Comparison of ENCODE assay signal across 9 mouse cellular contexts in genomic region chr17:36997033-36997735, GRCm38 (mm10). TPM values are rescaled to one million over a fixed set of nuclear protein-coding genes. Genes with fewer than 3 reads are reported as not detected.
DNase-seq lines count a peak whose midpoint lies in the region; ATAC-seq lines count a peak whose summit lies in the region.
"Had no signal": no experiment of that assay in that cellular context is flagged by ENCODE, and none has a peak within 500 bp of the region (broad histone marks: within the 10 kb centered on the region; RNA-seq: fewer than 3 reads in every experiment).

No protein-coding gene starts in this region.

- DNase-seq in ES-CJ7 (ENCODE audit: low read depth, low spot score): peak; percentile 98
- peak; percentile 88 for DNase-seq in adrenal gland, postnatal 14 days
- peak; percentile 85 for DNase-seq in embryonic facial prominence, embryonic 10.5 days (ENCODE audit: low spot score)
- DNase-seq in heart, postnatal 4 days: peak; percentile 86
- peak; percentile 81 to 85 for DNase-seq in layer of hippocampus, postnatal 10 days (ENCODE audit: low spot score in 2 of 2)
- DNase-seq in spleen, postnatal 10 days (ENCODE audit: low spot score in 2 of 2): peak; percentile 37 to 78

- H3K4me1 ChIP-seq in embryonic facial prominence, embryonic 10.5 days: peaks cover 7% of the 10 kb centered on the region
- H3K4me1 ChIP-seq: limb, embryonic 15.5 days had no signal

- no peak overlapping the region for H3K27ac ChIP-seq in embryonic facial prominence, embryonic 10.5 days (replicated peaks)
- H3K27ac ChIP-seq: limb, embryonic 15.5 days had no signal

- no peaks in the 10 kb centered on the region for H3K9me3 ChIP-seq in embryonic facial prominence, embryonic 10.5 days
- H3K9me3 ChIP-seq: limb, embryonic 15.5 days had no signal

- 24% methylated on average over 7 of the region's 7 CpGs for WGBS in embryonic facial prominence, embryonic 10.5 days

- no peaks in the 10 kb centered on the region for H3K27me3 ChIP-seq in embryonic facial prominence, embryonic 10.5 days (replicated peaks; ENCODE audit: low read depth, poor library complexity, severe bottlenecking)
- H3K27me3 ChIP-seq: limb, embryonic 15.5 days had no signal

- no peaks in the 10 kb centered on the region for H3K36me3 ChIP-seq in embryonic facial prominence, embryonic 10.5 days (replicated peaks)
- H3K36me3 ChIP-seq: limb, embryonic 15.5 days had no signal

- ATAC-seq in megakaryocyte progenitor cell, adult 5-6 weeks (replicated peaks; ENCODE audit: poor library complexity): peak; percentile 56
- no peak for ATAC-seq in inflammation-experienced regulatory T-cells, adult 6 months

- no peak overlapping the region for H3K4me3 ChIP-seq in embryonic facial prominence, embryonic 10.5 days
- H3K4me3 ChIP-seq: limb, embryonic 15.5 days had no signal

RNA-seq across cellular contexts. Expression of gene Zfp57, which starts 3.8 kb away (rescaled TPM):
- 4.1 and 4.5 TPM in 2 replicates for total RNA-seq in adrenal gland, postnatal 14 days (2021)
- 97.0 and 106 TPM in 2 replicates for polyA plus RNA-seq in embryonic facial prominence, embryonic 10.5 days (2016; fragmentation: Nextera tagmentation; extraction: Ambion mirVana)
- total RNA-seq in heart, postnatal 4 days (2021): 10 to 100 TPM in 1 of 2 experiments, 1 to 10 TPM in 1; 9.7 to 14.5 TPM
- 10 to 100 TPM; 73.3 to 83.7 TPM for total RNA-seq in layer of hippocampus, postnatal 10 days (2021)
- total RNA-seq in megakaryocyte progenitor cell, adult 5-6 weeks (2015): 0.22 TPM in 1 of 2 replicates, not detected in the other
- total RNA-seq in megakaryocyte progenitor cell, adult 5-6 weeks (2017): 0.25 TPM in 1 of 2 replicates, not detected in the other
- polyA plus RNA-seq in inflammation-experienced regulatory T-cells, adult 6 months (2017; shearing (Covaris generic)): not detected

RNA-seq across cellular contexts. Expression of gene H2-M5, which starts 7.8 kb away (rescaled TPM):
- total RNA-seq in adrenal gland, postnatal 14 days (2021): 0.34 TPM in 1 of 2 replicates, not detected in the other
- 0.52 and 0.87 TPM in 2 replicates for polyA plus RNA-seq in embryonic facial prominence, embryonic 10.5 days (2016; fragmentation: Nextera tagmentation; extraction: Ambion mirVana)
- total RNA-seq in heart, postnatal 4 days (2021): under 1 TPM; 0.29 to 0.43 TPM
- 1 to 10 TPM; 3.2 to 3.7 TPM for total RNA-seq in layer of hippocampus, postnatal 10 days (2021)
- total RNA-seq in megakaryocyte progenitor cell, adult 5-6 weeks (2015): not detected in 2 replicates
- not detected in 2 replicates for total RNA-seq in megakaryocyte progenitor cell, adult 5-6 weeks (2017)
- under 1 TPM in 2 of 3 experiments, not detected in 1; 0.16 to 0.39 TPM for polyA plus RNA-seq in inflammation-experienced regulatory T-cells, adult 6 months (2017; shearing (Covaris generic))

RNA-seq across cellular contexts. Expression of gene 2410137M14Rik, which starts 16.1 kb away (rescaled TPM):
- not detected in 2 replicates for total RNA-seq in adrenal gland, postnatal 14 days (2021)
- not detected in 2 replicates for polyA plus RNA-seq in embryonic facial prominence, embryonic 10.5 days (2016; fragmentation: Nextera tagmentation; extraction: Ambion mirVana)
- total RNA-seq in heart, postnatal 4 days (2021): not detected
- under 1 TPM; 0.53 to 0.83 TPM for total RNA-seq in layer of hippocampus, postnatal 10 days (2021)
- total RNA-seq in megakaryocyte progenitor cell, adult 5-6 weeks (2015): not detected in 2 replicates
- not detected in 2 replicates for total RNA-seq in megakaryocyte progenitor cell, adult 5-6 weeks (2017)
- not detected for polyA plus RNA-seq in inflammation-experienced regulatory T-cells, adult 6 months (2017; shearing (Covaris generic))

RNA-seq across cellular contexts. Expression of gene Mog, which starts 26.0 kb away (rescaled TPM):
- total RNA-seq in adrenal gland, postnatal 14 days (2021): not detected in 2 replicates
- polyA plus RNA-seq in embryonic facial prominence, embryonic 10.5 days (2016; fragmentation: Nextera tagmentation; extraction: Ambion mirVana): 0.18 and 0.31 TPM in 2 replicates
- total RNA-seq in heart, postnatal 4 days (2021): not detected
- total RNA-seq in layer of hippocampus, postnatal 10 days (2021): 1 to 10 TPM; 3.2 to 4.3 TPM
- not detected in 2 replicates for total RNA-seq in megakaryocyte progenitor cell, adult 5-6 weeks (2015)
- total RNA-seq in megakaryocyte progenitor cell, adult 5-6 weeks (2017): not detected in 2 replicates
- polyA plus RNA-seq in inflammation-experienced regulatory T-cells, adult 6 months (2017; shearing (Covaris generic)): not detected
- polyA plus RNA-seq: limb, embryonic 15.5 days had no signal

RNA-seq across cellular contexts. Expression of gene Znrd1as, which starts 38.8 kb away (rescaled TPM):
- total RNA-seq in adrenal gland, postnatal 14 days (2021): 10.6 and 10.9 TPM in 2 replicates
- polyA plus RNA-seq in embryonic facial prominence, embryonic 10.5 days (2016; fragmentation: Nextera tagmentation; extraction: Ambion mirVana): 7.2 and 9.7 TPM in 2 replicates
- total RNA-seq in heart, postnatal 4 days (2021): 1 to 10 TPM; 7.2 to 7.3 TPM
- total RNA-seq in layer of hippocampus, postnatal 10 days (2021): 1 to 10 TPM; 4.8 to 5.3 TPM
- 3.3 and 5.5 TPM in 2 replicates for total RNA-seq in megakaryocyte progenitor cell, adult 5-6 weeks (2015)
- 6.2 and 8.6 TPM in 2 replicates for total RNA-seq in megakaryocyte progenitor cell, adult 5-6 weeks (2017)
- polyA plus RNA-seq in inflammation-experienced regulatory T-cells, adult 6 months (2017; shearing (Covaris generic)): 1 to 10 TPM; 2.7 to 8.0 (median 8.0) TPM

Comparison
In these comparisons a context has a peak if more than half of its experiments do, and no peak if none do; other contexts are left out.
1. RNA of gene Zfp57, which starts 3.8 kb away (total RNA-seq): 73.3 to 83.7 TPM in layer of hippocampus, postnatal 10 days; 9.7 to 14.5 TPM in heart, postnatal 4 days, 4.1 to 4.5 TPM in adrenal gland, postnatal 14 days and 0.22 to 0.25 TPM in megakaryocyte progenitor cell, adult 5-6 weeks; every median in the first group is over 4 times any median in the second.
2. Peak in every context shown above with its lines, with median percentiles within 50 percentile points of each other: DNase-seq.